Mouse (Mus musculus) left cerebral cortex, adult 11 months (tissue): ENCODE measurements at regions not wholly inside any gene's neighbourhood (a gene's known extent, or its start where the extent isn't known, plus 50 kb on each side); places are given as distances from the start of the nearest gene placed in this dataset.

Source experiments
- DNase-seq: peaks from one replicate; pipeline ENCODE4 v3.0.0; 2022; ENCODE audit warnings: low spot score

- no peak for DNase-seq
These were observed 519.5 kb upstream of the Cited2 start for GRCm38 (mm10) chr10:17203416-17204110.

DNA sequence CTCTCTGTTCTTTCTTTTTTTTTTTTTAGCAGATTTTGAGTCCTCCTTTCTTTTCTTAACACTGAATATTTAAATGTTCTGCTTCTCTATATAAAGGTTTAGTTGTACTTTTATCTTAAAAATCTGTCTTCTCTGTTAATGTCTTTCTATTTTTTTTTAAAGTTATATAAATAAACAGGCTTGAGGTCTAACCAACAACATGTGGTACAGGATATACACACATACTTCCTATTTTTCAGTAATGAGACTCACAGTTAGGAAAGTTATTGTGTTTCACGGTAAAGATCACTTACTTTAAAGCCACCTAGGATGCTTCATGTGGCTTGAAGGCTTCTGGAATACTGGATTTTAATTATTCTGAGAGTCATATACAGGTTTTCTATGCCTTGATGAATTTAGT, 518.9 kb upstream of the Cited2 start:
- DNase-seq: no peak

DNA sequence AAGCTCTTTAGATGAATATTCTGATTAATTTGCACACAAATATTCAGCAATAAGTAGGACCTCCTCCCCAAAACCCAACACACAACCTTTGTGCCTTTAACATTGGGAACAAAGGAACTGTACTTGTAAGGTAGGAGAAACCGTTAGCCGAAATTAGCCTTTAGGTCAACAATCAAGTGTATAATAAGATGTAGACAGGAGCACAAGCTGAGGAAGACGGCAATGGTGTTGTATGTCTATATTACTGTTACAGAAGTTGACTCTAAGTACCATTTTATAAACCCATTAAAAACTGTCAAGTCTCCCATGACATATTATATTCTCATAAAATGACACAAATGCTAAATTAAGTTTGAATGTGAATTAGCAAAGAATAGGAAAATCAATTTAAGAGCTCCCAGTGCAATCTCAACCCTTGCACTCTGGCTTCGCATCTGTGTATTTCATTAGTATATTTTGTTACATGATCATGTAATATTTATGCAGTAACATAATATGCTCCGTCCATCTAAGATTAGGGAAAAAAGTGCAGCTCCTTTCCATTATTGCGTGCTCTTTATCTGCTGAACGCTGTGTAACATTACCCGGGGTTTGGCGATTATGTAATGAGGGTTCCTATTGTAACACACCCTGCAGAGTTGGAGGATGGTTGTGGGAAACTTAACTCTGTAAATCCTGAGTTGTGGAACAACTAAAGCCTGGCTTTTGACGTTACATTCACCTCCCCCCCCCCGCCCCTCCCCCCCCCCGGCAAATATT, 510.3 kb upstream of the Cited2 start:
- no peak for DNase-seq

GRCm38 (mm10) chr10:17213310-17214064, 509.5 kb upstream of the Cited2 start:
- no peak for DNase-seq

DNA sequence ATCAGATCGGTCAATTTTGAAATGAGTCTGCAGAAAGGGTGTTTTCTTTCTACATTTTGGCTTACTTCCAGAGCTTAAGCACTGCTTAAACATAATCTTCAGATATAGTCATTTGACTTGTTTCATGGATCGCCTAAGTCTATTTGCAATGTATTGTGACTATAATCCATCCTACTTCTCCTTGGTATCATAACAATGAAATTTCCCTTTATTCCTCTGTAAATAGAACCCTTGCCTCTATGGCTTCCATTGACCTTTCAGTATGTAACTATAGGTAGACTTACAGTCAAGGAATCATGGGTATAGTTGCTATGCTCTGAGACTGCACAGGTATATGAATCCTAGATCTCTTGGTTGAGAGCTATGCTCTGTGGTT, 509.0 kb upstream of the Cited2 start:
- DNase-seq: no peak

DNA sequence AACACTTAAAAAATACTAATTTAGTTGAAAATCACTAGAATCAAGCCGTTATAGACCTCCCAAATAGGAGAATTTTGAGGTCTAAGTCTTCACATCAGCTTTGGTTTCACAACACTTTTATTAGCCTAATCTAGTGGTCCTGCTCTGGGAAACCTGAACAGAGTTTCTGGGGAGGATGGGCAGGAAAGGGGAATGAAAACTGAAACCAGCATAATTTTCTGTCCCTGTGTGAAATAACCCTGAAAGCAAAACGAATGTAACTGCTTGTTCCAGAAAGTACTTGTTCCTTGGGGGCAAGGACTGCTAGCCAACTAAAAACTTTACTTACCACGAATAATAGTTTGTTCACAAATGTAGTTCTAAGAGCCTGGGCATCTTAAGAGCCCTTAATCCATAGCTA, 508.0 kb upstream of the Cited2 start:
- DNase-seq: no peak

- DNase-seq: no peak
These were observed 501.5 kb upstream of the Cited2 start for GRCm38 (mm10) chr10:17221495-17221894.

GRCm38 (mm10) chr10:17225727-17226126, 497.3 kb upstream of the Cited2 start:
- DNase-seq: no peak

DNA sequence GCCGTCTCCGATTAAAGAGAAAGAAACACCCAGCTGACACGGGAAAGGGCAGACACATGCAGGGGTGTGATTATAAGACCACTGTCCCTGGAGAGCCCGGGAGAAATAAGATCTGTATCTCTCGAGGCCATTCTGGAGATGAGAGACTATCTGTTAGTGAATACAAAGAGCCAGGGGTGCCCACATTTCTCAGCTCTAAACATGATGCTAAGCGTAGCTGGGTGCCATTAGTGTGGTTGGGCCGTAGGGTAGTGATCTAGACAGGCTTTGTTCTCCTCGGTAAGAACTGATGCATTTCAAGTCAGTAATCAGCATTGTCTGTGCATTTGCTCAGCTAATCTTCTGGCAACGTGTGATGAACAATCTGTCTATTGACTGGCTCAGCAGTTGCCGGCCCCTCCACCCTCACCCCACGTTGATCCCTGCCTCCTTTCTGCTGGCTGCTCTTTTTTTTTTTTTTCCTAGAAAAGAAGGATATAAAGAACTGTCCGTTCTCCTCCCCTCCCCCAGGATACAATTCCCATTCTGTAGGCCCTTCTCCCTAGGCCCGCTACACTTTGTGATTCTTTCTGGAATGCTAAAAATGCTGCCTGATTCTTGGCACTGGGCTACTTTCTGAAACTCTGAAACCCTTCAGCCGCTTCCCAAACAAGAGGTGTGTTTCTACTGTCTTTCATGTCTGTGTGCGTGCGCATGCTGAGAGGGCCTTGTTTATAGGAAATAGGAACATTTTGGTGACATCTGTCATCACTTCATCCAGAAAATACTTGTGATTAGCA, 492.8 kb upstream of the Cited2 start:
- DNase-seq: no peak

GRCm38 (mm10) chr10:17235955-17236650, 486.9 kb upstream of the Cited2 start:
- no peak for DNase-seq

DNA sequence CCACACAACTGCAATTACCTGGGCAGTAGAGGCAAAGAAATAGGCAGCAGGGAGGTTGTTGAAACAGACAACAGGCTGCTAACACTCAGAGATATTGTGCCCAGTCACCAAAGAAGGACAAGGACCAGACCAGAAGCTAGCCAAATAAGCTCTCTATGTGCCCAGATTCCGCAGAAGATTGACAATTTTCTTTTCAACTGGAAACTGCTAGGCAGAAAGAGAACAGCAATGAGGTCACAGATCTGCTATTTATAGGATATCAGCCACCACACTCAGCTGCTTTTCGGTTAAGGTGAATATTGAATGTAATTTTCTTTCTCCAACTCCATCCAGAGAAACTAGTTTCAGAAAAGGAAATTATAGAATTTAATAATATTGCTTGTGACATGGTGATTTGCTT, 486.3 kb upstream of the Cited2 start:
- no peak for DNase-seq

DNA sequence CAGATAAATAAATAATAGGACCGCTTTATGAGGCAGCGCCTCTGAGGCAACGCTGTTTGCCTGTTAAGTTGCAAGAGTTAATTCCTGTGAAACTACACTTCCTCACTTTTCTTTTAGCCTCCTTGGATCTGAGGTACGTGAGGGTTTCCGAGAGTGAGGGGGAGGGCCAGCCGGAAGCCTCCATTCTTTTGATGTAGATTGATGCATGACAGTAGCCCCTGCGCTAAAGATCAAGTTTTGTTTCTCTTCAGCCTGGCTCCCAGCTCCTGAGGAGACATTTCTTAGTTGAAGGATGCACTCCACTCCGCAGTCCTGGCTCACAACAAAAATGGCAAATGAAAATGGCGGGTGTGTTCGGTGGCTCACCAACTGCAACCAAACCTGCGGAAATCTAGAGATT, 485.6 kb upstream of the Cited2 start:
- no peak for DNase-seq

- no peak for DNase-seq
These were observed 484.8 kb upstream of the Cited2 start for GRCm38 (mm10) chr10:17237918-17238850.

DNA sequence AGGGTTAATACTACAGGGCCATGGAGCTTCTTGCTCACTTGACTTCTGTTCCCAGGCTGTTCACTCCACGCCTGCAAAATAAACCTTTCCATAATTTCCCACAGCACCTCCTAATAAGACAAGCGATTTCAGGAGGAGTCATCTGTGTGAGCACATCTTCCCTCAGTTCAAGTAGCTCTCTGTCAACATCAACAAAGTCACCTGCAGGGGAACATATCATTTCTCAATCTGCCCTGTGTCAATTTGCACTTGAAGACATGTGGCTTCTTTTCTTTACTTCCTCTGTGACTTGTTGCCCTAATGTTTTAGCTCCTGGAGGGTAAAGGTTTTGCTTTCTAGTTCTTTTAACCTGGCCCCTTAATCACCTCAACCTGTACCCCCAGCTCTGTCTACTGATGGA, 474.7 kb upstream of the Cited2 start:
- DNase-seq: no peak

- no peak for DNase-seq
These were observed 470.0 kb upstream of the Cited2 start for GRCm38 (mm10) chr10:17253040-17253439.

- DNase-seq: no peak
These were observed 462.9 kb upstream of the Cited2 start for GRCm38 (mm10) chr10:17260154-17260553.

DNA sequence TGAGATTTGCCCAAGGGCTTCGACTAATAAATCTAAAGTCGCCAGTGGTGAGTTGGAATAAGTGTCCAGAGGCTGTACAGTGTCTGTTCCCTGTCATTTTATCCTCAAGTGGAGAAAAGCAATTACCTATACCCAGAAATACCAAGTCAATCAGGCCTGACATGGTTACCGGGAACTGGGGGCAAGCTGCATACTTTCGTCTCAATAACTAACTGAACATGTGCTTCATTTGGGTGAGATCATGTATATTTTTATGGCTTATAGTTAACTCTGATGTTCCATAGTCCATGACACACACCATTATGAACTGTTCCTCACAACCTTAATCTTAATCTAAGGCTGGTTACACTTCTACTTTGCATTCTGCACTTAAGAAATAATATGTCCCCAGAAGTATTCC, 462.4 kb upstream of the Cited2 start:
- DNase-seq: no peak

GRCm38 (mm10) chr10:17261192-17261824, 461.7 kb upstream of the Cited2 start:
- DNase-seq: no peak

DNA sequence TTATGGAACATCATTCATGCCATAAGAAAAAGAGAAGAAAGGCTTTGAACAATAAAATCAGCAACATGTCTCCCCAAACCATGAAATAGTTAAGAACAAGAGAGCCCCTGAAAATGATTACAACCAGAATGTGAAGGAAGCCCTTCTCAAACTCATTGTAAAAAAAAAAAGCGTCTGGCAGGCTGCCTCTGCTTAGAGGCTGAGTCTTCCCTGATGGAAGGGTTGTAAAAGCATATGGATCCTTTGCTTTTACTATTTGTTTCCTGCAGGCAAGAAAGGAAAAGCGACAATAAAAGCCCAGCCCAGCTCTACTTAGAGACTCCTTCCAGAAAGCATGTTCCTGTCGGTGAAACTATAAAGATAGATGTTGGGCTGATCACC, 461.2 kb upstream of the Cited2 start:
- DNase-seq: no peak

GRCm38 (mm10) chr10:17272646-17273045, 450.4 kb upstream of the Cited2 start:
- DNase-seq: no peak
